Mouse (Mus musculus) embryonic facial prominence, embryonic 12.5 days (tissue): ENCODE measurements around the gene Iqcb1. TPM values are rescaled to one million over a fixed set of nuclear protein-coding genes. Genes with fewer than 3 reads are reported as not detected.
A peak's percentile ranks its signal among the peaks of the same experiment; 100 is the strongest.

ENCODE experiments used
- ATAC-seq: fragments of 200-750 bp; cut with Nextera tagmentation; 2 replicates; pipeline ENCODE4 v1.8.0; 2017; ENCODE audit not compliant: insufficient number of reproducible peaks, insufficient read depth, low FRiP score, low TSS enrichment
- H3K27ac ChIP-seq: fragments of 300-500 bp; sonication (generic); 2 replicates; pipeline ENCODE4 v1.5.1; 2016; ENCODE audit warnings: mild to moderate bottlenecking
- H3K27me3 ChIP-seq: fragments of 300-500 bp; sonication (generic); 2 replicates; pipeline ENCODE4 v1.6.1; 2016; ENCODE audit warnings: mild to moderate bottlenecking, moderate library complexity
- H3K36me3 ChIP-seq: fragments of 300-500 bp; sonication (generic); 2 replicates; pipeline ENCODE4 v1.6.1; 2016; ENCODE audit warnings: mild to moderate bottlenecking
- H3K4me1 ChIP-seq: fragments of 300-500 bp; sonication (generic); 2 replicates; pipeline ENCODE4 v1.6.1; 2016
- H3K4me2 ChIP-seq: fragments of 300-500 bp; sonication (generic); replicated peaks from 2 replicates; pipeline ENCODE4 v1.6.1; 2016; ENCODE audit warnings: mild to moderate bottlenecking, moderate library complexity
- H3K4me3 ChIP-seq: fragments of 300-500 bp; sonication (generic); 2 replicates; pipeline ENCODE4 v1.5.1; 2016; ENCODE audit warnings: mild to moderate bottlenecking
- H3K9ac ChIP-seq: fragments of 300-500 bp; sonication (generic); 2 replicates; pipeline ENCODE4 v1.6.1; 2016; ENCODE audit warnings: mild to moderate bottlenecking, moderate library complexity
- H3K9me3 ChIP-seq: fragments of 300-500 bp; sonication (generic); 2 replicates; pipeline ENCODE4 v1.6.1; 2016; ENCODE audit warnings: mild to moderate bottlenecking, moderate library complexity
- WGBS: fragments of 180-500 bp; shearing (Covaris S2); methylation state at CpG from one replicate; pipeline ENCODE4 v1.1.7; 2016; 5-methylcytosine and 5-hydroxymethylcytosine counted together
- polyA plus RNA-seq: library from polyadenylated mRNA; unstranded; fragments of >200 nt; fragmentation: Nextera tagmentation; extraction: Ambion mirVana; gene quantifications from 2 replicates; pipeline ENCODE4 v1.2.1, GENCODE M21; 2016

Gene Iqcb1
- polyA plus RNA-seq, 1 experiment from 2014 or later = 66.2 TPM

DNA sequence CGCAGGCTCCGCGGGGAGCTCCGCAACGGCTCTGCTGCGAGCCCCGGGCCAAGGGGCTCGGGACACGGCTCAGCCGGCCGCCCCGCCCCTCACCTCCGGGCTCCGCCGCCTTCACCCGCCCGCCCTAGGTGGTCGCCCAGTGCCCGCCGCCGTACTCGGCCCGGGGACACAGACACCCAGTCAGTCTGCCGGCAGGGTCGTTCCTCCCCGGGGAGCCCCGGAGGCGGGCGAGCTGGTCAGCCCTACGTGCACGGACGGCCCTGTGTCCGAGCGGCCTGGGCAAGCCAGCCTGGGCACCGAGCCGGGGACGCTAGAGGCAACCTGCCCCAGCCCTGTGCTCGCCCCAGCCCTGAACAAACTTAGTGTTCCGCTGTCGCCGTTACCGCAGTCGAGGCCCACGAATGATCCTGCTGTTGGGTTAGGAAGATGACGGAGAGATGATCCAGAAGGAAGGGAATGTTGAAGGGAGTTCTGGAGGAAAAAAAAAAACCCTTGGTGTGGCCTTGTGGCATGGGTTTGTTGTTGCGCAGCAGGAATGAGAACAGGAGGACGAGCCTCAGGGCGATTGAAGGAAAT, 47.2 kb downstream of the Iqcb1 start:
- Histone ChIP-seq H3K36me3 (peaks cover 14% of the 10 kb centered on the region), H3K4me1 (peaks cover 10% of the 10 kb centered on the region), H3K9ac (peak overlapping the region; percentile 91), H3K27ac (peak overlapping the region; percentile 83), H3K4me2 (peak overlapping the region; percentile 65), H3K27me3 (no peaks in the 10 kb centered on the region), H3K4me3 (peak overlapping the region; percentile 99), H3K9me3 (no peaks in the 10 kb centered on the region)
- peak; percentile 66 for ATAC-seq
- 1% methylated on average over 40 of the region's 48 CpGs for WGBS

DNA sequence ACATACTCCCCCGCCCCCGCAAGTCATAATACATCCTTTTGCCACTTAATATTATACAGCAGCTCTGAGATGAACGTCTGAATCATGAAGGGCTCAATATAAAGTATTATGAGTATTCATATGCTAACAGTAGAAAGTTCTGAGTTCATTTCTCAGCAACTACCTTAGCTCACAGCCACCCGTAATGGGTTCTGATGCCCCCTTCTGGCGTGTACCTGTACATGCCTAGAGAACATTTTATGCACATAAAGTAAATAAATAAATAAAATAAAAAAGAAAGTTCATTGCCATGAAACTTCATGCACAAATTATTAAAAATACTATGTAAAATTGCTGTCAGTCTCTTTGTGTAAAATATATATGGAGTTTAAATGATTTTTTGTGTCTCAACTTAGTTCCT, 49.1 kb downstream of the Iqcb1 start:
- H3K4me2 ChIP-seq = no peak overlapping the region
- no peaks in the 10 kb centered on the region for H3K9me3 ChIP-seq
- H3K27me3 ChIP-seq = no peaks in the 10 kb centered on the region
- no peak overlapping the region for H3K27ac ChIP-seq
- peaks cover 4% of the 10 kb centered on the region; the same call in 1 of the 2 replicates for H3K36me3 ChIP-seq
- WGBS = 74% methylated on average over 5 of the region's 5 CpGs
- peaks cover 10% of the 10 kb centered on the region for H3K4me1 ChIP-seq
- no peak overlapping the region for H3K9ac ChIP-seq
- ATAC-seq = no peak
- H3K4me3 ChIP-seq = no peak overlapping the region

DNA sequence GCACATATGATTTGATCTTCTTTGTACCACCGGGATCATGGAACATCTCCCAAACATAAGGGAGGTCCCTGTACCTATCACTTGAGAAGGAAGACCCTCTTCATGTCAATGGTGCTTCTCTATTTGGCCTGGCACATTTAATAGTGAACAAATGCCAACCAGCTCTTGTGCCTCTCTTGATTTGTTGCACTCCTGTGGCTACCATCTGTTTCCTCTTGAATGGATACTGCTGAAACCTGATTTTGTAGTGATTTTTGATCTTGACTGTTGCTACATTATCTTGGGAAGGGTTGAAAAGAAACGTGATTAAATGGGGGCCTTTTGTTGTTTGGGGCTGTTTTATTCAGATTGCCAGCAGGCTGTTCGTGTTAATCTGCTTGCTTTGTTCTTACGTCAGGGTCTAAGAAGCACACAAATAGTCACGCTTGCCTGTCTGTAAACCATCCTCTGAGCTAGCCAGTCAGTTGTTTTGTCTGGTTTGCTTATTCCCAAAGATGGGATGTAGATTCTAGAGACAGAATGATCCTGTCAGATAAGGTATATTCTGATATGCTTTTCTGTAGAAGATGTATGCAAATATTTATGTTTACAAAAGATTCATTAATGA, 54.7 kb downstream of the Iqcb1 start:
- H3K9me3 ChIP-seq = no peaks in the 10 kb centered on the region
- H3K27ac ChIP-seq = no peak overlapping the region
- ATAC-seq = no peak
- H3K4me2 ChIP-seq = no peak overlapping the region
- 69% methylated on average over 5 of the region's 5 CpGs for WGBS
- peaks cover 11% of the 10 kb centered on the region for H3K36me3 ChIP-seq
- no peaks in the 10 kb centered on the region for H3K27me3 ChIP-seq
- H3K4me3 ChIP-seq = no peak overlapping the region
- H3K4me1 ChIP-seq = no peaks in the 10 kb centered on the region
- no peak overlapping the region for H3K9ac ChIP-seq

DNA sequence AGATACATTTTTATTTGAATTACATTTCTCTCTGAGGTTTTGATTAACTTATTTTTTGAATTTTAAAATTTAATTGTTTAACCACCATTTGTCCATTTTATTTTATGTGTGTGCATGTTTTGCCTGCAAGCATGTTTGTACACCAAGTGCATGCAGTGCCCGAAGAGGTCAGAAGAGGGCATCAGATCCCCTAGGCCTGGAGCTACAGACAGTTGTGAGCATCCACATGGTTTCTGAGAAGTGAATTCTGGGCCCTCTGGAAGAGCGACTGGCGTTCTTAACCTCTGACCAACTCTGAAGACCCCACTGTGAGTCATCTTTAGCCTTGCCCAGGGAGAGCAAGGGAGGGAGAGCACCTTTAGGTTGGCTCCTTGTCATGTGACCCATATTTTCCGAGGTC, 56.7 kb downstream of the Iqcb1 start:
- Histone ChIP-seq H3K27ac (no peak overlapping the region), H3K4me1 (no peaks in the 10 kb centered on the region), H3K27me3 (no peaks in the 10 kb centered on the region), H3K9ac (no peak overlapping the region), H3K9me3 (no peaks in the 10 kb centered on the region), H3K4me3 (no peak overlapping the region), H3K4me2 (no peak overlapping the region), H3K36me3 (peaks cover 25% of the 10 kb centered on the region)
- 85% methylated on average over 4 of the region's 4 CpGs for WGBS
- no peak for ATAC-seq

DNA sequence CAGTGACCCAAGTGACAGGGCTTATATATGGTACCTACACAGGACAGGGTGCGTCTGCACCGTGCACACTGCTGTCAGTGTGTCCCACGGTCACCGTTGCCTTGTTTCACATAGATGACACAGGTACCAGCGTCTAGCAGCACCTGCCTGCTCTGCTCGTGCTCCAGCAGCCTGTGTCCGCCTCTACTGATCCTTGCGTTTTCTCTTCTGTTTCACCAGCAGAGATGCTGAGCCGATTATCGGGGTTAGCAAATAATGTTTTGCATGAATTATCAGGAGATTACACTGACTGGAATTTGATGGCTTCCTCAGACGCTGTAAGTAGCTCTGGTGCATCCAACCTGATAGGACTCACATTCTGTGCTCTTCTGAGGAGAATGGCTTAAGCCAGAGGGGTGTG, 57.7 kb downstream of the Iqcb1 start:
- 92% methylated on average over 11 of the region's 11 CpGs for WGBS
- Histone ChIP-seq H3K27me3 (no peaks in the 10 kb centered on the region), H3K36me3 (peaks cover 31% of the 10 kb centered on the region), H3K4me3 (no peak overlapping the region), H3K27ac (no peak overlapping the region), H3K9ac (no peak overlapping the region), H3K4me1 (no peaks in the 10 kb centered on the region), H3K4me2 (no peak overlapping the region), H3K9me3 (no peaks in the 10 kb centered on the region)
- ATAC-seq = no peak

DNA sequence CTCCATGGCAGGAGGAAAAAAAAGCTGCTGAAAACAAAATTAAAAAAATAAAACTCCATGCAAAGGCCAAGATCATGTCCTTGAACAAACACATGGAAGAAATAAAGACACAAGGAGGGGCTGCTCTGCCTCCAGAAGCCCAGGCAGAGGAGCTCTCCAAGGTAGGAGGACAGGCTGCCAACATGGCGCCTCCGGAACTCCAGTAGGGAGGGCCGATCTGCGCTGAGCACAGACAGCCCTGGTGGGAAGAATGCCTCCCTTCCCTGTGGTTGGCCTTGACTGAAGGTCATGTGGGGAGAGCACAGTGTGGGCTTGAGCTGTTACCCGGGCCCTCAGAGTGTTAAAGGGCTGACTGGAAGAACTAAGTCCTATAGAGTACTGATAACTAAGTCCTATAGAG, 59.4 kb downstream of the Iqcb1 start:
- ATAC-seq = no peak
- H3K9me3 ChIP-seq = no peaks in the 10 kb centered on the region
- no peak overlapping the region for H3K27ac ChIP-seq
- no peak overlapping the region for H3K4me3 ChIP-seq
- 73% methylated on average over 5 of the region's 5 CpGs for WGBS
- peaks cover 42% of the 10 kb centered on the region for H3K36me3 ChIP-seq
- no peaks in the 10 kb centered on the region for H3K27me3 ChIP-seq
- no peak overlapping the region for H3K4me2 ChIP-seq
- no peak overlapping the region for H3K9ac ChIP-seq
- H3K4me1 ChIP-seq = no peaks in the 10 kb centered on the region

DNA sequence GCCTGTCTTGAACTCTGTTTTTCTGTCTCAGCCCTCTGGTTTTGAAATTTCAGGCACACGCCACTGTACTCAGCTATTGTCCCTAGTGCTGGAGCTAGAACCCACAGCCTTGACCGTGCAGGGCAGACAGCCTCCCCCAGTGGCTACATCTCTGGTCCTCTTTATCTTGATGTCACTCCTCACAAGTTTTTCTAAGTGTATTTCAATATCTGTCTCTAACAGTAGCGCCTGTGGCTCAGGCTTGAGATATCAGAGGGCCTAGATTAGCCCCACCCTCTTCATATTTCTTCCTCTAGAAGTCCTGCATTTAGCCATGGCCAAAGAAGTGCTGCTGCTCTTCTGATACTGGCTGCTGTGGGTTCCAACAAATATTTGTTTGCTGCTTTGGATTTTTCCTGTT, 62.4 kb downstream of the Iqcb1 start:
- Histone ChIP-seq H3K27ac (no peak overlapping the region), H3K4me2 (no peak overlapping the region), H3K9me3 (no peaks in the 10 kb centered on the region), H3K4me3 (no peak overlapping the region), H3K9ac (no peak overlapping the region), H3K36me3 (peaks cover 64% of the 10 kb centered on the region), H3K27me3 (no peaks in the 10 kb centered on the region), H3K4me1 (no peaks in the 10 kb centered on the region)
- no peak for ATAC-seq
- 88% methylated on average over 3 of the region's 3 CpGs for WGBS

DNA sequence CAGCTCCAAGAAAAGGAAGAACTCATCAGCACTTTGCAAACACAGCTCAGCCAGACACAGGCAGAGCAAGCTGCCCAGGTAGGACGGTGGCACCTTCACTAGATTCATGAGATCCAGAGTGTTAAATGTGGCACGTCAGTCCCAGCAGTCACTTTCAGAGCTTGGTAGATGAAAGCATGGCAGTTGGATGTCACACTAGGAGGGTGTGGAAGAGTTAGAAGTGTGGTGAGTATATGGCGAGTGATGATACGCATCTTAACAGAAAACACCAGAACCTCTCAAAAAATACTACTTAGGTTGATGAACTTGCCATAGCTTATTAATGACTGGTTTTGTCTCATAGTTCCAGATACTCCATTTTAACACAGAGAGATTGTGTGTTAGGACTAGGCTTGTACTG, 63.2 kb downstream of the Iqcb1 start:
- no peaks in the 10 kb centered on the region for H3K4me1 ChIP-seq
- H3K9me3 ChIP-seq = no peaks in the 10 kb centered on the region
- no peak for ATAC-seq
- H3K4me2 ChIP-seq = no peak overlapping the region
- peaks cover 66% of the 10 kb centered on the region for H3K36me3 ChIP-seq
- 95% methylated on average over 4 of the region's 4 CpGs for WGBS
- H3K27me3 ChIP-seq = no peaks in the 10 kb centered on the region
- H3K9ac ChIP-seq = no peak overlapping the region
- no peak overlapping the region for H3K27ac ChIP-seq
- H3K4me3 ChIP-seq = no peak overlapping the region

DNA sequence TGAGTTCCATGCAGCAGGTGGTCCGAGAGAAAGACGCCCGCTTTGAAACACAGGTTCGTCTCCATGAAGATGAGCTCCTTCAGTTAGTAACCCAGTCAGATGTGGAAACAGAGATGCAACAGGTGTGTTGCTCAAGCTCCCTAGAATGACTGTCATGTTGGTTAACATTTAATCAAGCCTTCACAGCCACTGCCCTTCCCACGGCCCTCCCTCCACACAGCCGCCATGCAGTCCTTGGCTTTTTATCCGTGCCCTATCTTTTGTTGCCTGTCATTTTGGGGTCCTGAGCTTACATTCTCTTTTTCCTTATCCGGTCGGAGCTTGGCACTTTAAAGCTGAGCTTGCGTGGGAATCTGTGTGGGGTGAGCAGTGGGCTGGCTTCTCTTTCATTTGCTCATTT, 65.1 kb downstream of the Iqcb1 start:
- H3K27ac ChIP-seq = no peak overlapping the region
- no peaks in the 10 kb centered on the region for H3K9me3 ChIP-seq
- H3K4me2 ChIP-seq = no peak overlapping the region
- no peaks in the 10 kb centered on the region for H3K27me3 ChIP-seq
- no peak for ATAC-seq
- peaks cover 72% of the 10 kb centered on the region for H3K36me3 ChIP-seq
- no peaks in the 10 kb centered on the region for H3K4me1 ChIP-seq
- 93% methylated on average over 10 of the region's 10 CpGs for WGBS
- no peak overlapping the region for H3K9ac ChIP-seq
- no peak overlapping the region for H3K4me3 ChIP-seq

DNA sequence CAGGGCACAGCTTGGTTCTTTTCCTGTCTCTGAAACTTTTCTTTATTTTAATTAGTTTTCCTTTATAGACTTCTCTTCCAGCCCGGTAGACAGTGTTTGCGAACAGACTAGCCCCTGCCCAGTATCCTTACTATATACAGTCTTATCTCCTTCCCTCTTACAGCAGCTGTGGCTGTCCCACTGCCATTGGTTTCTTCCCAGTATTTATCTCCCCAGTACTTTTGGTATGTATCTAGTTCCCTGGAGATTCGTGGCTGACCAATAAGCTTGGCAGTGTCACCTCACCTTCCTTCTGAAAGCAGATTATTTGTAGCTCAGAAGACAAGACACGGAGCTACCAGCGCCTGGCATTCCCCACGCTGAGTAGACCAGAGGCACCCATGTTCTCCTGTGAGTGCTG, 68.5 kb downstream of the Iqcb1 start:
- Histone ChIP-seq H3K36me3 (peaks cover 70% of the 10 kb centered on the region), H3K9ac (no peak overlapping the region), H3K4me2 (no peak overlapping the region), H3K4me3 (no peak overlapping the region), H3K4me1 (no peaks in the 10 kb centered on the region), H3K27ac (no peak overlapping the region), H3K9me3 (no peaks in the 10 kb centered on the region), H3K27me3 (no peaks in the 10 kb centered on the region)
- WGBS = 92% methylated on average over 6 of the region's 6 CpGs
- no peak for ATAC-seq

DNA sequence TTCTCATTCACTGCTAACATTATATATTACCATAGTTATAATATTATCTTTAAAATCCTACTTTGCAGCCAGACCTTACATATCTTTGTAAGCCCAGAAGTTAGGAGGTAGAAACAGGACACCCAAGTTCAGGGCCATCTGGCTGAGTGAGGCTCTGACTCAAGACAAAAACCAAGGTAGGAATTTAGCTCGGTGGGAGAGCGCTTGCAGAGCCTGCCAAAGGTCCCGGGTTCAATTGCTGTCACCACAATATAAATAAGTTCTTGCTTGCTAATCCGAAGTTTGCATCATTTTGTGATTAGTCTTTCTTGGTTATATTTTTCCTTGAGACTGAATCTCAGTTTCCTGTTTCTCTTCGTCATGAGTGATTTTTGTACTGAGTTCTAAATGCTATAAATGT, 75.0 kb downstream of the Iqcb1 start:
- Histone ChIP-seq H3K4me3 (no peak overlapping the region), H3K36me3 (peaks cover 47% of the 10 kb centered on the region), H3K4me1 (no peaks in the 10 kb centered on the region), H3K4me2 (no peak overlapping the region), H3K9me3 (no peaks in the 10 kb centered on the region), H3K9ac (no peak overlapping the region), H3K27me3 (no peaks in the 10 kb centered on the region), H3K27ac (no peak overlapping the region)
- WGBS = 92% methylated on average over 5 of the region's 5 CpGs
- no peak for ATAC-seq

DNA sequence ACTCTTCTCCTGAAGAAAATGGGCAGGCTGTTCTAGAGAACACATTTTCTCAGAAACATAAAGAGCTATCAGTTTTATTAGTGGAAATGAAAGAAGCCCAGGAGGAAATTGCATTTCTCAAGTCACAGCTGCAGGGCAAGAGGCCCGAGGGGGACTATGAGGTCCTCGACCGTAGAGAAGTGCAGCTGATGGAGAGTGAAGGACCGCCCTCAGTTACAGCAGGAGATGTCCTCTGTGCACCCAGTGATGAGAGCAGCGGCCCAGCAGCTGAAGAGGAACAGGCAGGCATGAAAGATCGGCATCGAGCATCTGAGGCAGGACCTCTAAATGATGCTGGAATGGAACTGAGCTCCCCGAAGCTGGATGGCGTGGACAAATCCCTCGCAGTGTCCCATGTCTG, 83.7 kb downstream of the Iqcb1 start:
- no peaks in the 10 kb centered on the region for H3K27me3 ChIP-seq
- no peak overlapping the region for H3K9ac ChIP-seq
- 86% methylated on average over 10 of the region's 10 CpGs for WGBS
- no peaks in the 10 kb centered on the region for H3K4me1 ChIP-seq
- H3K9me3 ChIP-seq = no peaks in the 10 kb centered on the region
- no peak overlapping the region for H3K4me3 ChIP-seq
- H3K36me3 ChIP-seq = peaks cover 66% of the 10 kb centered on the region
- H3K27ac ChIP-seq = no peak overlapping the region
- no peak overlapping the region for H3K4me2 ChIP-seq
- no peak for ATAC-seq
